Mouse (Mus musculus) cerebellum, adult 18-20 months (tissue): ENCODE results near the gene Kiss1r.

Source experiments
- DNase-seq, 2 experiments: peaks; one replicate each; pipeline ENCODE4 v3.0.0; 2021

Gene Kiss1r

DNA sequence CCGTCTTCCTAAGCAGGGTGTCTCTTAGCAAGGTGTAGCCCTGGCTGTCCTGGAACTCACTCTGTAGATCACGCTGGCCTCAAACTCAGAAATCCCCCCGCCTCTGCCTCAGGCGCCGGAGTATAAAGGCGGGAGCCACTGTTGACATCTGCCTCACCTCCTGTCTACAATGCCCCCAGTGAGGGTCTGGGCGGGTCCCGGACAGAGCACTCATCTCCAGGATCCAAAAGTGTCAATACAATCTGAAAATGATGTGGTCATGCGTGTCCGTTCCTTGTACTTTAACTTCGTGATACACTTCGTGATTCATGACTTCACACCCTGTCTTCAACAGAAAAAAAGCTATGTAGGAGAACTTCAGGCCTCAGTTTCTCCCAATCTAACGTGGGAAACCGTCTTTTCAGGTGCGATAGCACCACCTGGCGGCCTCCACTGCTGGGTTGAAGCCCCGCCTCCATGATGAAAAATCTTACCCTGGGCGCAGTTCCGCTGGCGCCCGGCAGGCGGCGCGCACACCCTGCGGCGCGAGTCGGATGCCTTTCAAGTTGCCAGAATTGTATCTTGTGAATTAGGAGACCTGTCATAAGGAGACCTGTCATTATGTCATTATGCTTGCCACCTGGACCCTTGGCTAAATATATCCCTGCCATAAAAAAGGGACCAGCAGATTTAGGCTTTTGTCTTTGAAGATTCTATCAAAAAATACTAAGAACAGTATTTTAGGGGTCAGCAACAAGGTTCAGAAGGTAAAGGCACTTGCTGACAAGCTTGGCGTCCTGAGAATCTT is 8.4 kb downstream of the Kiss1r start:
- peak; percentile 88 to 99 for DNase-seq

DNA sequence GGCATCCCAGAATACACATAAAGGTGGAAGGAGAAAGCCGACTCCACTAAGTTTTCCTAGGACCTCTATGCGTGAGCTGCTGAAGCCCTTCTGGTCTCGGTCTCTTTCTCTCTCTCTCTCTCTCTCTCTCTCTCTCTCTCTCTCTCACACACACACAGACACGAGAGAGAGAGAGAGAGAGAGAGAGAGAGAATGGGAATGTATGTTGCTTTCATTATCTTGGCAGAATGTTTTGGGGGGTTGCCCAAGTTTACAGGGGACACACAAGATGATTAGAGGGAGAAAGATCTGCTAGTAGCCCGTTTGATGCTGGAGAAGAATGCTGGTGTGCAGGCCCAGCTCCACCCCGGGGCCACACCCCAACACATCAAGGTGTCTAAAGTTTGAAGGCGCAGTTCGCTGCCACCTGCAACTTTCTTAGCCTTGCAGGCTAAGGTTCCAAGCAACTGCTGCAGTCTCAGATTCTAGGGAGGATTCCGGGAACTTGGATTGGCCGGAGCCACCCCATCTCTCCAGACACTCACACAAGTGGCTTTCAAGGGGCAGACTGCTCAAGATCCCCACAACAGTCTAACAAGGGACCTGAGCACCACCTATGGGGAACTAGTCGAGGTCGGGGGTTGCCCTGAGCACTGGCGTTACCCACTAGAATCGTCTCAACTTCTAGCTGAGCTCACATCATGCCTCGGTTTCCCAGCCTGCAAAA is 9.2 kb downstream of the Kiss1r start:
- no peak for DNase-seq

DNA sequence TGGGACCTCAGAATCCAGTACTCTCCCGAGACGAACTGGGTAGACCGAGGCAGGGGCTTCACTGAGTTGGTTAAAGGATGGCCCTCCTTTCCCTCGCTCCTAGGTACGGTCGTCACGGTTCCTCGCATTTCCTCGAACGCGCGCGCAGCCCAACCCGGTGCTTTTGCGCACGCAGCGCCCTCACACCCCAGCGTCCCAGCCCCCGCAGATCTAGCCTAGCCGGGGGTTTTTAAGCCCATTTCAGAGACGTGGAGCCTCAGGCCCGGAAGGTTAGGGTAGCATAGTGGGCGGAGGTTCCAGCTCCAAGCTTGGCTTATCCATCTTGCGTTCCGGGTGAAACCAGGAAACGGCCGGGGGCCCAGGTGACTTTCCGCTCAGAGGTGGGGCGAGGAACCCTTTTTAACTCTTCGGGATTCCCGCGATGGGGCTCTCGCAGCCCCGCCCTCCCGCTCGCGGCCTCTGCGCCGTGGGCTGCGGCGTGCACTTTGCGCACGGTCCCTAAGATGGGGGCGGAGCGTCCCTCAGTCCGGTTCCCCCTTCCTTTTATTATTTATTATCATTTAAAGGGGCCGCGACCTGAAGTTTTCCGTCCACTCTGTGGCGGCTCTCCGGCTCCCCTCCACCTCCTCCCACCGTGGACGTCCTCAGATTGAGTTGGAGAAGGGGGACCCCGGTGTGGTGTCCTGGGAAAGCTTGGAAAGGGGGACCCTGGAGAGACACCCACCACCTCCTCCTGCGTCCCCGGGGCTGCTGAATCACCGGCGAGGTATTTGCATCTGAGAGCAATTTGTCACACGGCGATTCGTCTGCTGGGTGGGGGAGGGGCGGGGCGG is 9.9 kb downstream of the Kiss1r start, which contains the start of gene Arid3a:
Gene Arid3a, plus strand, starts transcription at position 553 of the 833 bp plus-strand sequence.
- DNase-seq: peak; percentile 90 to 93

DNA sequence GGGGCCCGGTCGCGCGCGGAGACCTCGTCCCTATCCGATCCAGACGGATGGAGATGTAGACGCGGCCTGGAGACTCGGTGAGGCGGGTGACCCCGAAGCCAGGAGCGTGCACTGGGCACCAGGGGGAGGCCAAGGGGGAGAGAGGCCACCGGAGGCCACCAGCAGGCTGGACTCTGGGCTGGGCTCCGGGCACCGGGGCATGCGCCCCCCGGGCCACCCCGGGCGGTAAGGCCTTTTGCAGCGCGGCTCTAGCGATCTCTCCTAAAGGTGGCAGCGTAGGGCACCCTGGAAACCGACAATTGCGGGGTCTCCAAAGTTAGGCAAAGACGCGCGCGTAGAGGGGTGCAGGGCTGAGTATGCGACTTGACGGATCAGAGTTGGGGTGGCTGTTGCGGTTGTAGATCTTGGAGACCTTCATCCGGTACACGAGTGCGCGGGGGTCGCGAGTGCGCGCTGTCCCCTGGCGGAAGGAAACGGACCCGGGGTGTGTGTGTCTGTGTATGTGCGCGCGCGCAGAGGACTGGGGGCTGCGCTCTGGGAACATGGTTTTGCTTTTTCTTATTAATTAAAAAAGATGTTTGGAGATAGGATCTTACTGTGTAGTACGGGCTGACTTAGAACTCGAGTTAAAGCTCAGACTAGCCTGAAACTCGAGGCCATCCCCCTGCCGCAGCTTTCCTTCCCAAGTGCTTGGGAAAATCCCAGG is 10.7 kb downstream of the Kiss1r start:
- peak; percentile 52 to 63 for DNase-seq

DNA sequence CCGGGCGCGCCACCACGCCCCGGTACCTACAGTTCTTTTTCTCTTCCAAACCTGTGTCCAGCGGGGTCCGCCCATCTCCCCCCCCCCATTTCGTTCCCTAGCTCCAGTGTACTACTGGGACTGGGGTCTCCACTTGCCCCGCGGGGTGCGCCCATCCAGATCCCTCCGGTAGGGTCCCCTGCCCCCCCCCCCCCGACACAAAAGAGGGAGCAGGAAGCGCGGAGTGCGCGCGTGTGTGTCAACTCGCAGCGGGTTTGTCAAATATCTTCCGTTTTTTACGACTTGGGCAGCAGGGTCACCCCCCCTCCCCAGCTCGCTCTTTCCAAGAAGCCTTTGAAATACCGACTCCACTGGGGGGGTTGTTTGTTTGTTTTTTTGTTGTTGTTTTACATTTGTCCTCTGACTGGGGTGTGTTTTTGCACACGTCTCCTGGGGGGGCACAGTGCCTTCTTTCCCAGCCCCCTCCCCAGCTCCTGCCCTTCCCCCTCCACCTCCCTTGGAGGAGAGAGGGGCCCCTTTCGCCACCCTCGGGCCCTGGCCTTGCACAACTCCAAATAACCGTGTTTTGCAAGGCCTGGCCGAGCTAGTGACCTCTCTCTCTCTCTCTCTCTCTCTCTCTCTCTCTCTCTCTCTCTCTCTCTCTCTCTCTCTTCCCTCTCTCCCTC is 11.4 kb downstream of the Kiss1r start:
- peak in 1 of 2 experiments; percentile 40 for DNase-seq

DNA sequence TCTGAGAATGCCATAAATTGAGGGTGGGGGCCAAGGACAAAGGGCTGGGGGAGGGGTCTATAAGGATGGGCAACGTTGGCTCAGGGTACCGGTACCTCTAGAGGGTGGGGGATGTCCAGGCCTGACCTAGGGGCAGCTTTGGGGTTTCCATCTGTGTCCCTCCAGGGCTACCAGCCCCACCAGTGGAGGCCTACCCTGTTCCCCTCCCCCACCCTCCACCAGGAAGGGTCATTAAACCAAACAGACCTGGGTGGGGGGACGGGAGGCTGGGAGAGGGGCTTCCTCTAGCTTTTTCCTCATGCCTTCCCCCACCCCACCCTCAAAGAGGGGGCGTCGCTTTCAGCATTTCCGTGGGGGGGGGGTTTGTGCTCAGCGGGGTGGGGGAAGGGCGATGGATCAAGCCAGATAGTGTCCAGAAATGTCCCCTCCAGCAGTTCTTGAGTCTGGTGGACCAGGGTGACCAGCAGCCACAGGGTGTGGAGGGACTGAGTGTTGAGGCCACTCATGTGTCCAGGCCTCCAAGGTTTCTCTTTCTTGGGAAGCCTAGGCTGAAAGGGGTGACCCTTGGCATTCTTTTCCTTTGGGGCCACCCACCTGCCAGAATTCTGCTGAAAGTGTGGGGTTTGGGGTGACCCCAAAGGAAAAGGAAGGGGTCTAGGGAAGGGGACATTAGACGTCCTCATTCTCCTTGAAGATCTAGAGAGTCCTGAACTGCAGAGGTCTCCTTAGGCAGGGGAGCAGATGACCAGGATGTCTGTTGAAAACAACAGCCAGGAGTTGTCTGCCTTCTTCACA is 12.3 kb downstream of the Kiss1r start:
- no peak for DNase-seq

DNA sequence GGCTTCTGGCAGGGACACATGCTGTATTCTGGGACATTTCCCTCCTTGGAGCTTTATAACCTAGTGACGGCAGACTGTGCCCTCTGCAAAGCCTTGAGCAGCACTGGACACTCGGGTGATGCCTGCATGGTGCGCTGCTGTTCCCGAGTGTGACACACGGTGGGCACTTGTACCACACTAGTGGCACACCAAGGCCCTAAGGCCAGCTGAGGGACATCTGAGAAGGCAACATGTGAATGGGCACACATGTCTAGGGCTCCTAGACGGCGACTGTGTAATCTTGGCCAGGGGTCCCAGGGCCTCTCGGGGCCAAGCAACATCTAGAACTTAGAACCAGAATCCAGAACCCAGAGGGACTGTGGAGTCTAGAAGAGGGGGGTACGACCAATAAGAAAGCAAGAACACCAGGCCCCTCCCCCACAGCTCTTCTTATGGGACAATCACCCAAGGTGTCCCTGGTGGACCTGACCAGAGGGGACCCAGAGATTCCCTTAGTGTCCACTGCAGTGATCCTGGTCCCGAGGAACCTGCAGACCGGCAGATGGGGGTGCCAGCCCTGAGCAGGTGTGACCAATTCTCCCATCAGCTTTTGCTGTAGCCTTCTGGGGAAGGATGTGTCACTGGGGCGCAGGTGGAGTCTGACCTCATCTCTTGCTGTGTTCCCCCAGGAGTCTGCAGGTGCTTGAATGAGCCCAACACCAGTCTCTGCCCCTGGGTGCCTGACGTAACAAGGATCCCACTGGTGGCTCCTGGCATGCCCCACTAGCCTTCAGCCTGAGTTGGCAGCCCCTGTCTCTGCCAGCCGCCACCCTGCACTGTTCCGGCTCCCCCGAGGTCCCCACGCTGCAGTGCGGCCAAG is 13.4 kb downstream of the Kiss1r start:
- no peak for DNase-seq

DNA sequence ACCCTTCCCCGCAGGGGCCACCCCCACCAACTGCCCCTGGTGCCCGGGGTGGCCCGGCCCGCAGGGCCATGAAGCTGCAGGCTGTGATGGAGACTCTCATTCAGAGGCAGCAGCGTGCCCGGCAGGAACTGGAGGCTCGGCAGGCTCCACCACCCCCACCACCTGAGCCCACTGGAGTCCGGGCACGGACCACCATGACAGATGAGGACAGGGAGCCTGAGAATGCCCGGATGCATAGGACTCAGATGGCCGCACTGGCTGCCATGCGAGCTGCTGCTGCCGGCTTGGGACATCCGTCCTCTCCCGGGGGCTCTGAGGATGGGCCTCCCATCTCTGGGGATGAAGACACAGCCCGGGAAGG is 14.0 kb downstream of the Kiss1r start:
- DNase-seq: peak in 1 of 2 experiments; percentile 4

DNA sequence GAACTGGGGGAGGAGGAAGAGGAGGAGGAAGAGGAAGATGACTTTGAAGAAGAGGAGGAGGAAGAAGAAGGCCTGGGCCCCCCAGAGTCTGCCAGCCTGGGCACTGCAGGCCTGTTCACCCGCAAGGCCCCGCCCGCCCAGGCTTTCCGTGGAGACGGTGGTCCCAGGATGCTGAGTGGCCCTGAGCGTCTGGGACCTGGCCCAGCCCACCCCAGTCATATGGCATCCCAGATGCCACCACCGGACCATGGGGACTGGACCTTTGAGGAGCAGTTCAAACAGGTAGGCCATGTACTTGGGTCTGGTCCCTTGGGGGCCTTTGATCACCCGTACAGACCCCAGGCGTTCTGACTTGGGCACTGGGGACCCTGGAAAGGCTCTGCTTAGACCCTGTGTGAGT is 15.0 kb downstream of the Kiss1r start:
- DNase-seq: peak in 1 of 2 experiments; percentile 4

DNA sequence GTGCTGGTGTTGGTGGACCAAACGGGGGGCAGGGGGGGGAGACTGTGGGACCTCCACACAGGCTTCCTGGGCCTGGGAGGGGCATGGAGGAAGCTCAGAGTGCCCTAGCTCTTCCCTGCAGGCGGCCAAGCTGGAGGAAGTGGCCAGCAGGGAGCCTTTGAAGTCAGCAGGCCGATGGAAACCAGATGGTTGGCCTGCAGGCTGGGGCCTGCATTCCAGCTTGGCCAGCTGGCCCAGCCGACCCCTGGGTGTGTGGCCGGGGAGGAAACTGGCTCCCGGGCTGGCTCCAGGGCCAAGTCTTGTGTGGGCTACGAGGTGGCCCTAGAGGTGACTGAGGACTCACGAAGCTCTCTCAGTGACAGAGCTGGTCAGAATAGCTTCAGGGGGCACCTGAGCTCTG is 16.0 kb downstream of the Kiss1r start:
- peak; percentile 64 to 67 for DNase-seq

DNA sequence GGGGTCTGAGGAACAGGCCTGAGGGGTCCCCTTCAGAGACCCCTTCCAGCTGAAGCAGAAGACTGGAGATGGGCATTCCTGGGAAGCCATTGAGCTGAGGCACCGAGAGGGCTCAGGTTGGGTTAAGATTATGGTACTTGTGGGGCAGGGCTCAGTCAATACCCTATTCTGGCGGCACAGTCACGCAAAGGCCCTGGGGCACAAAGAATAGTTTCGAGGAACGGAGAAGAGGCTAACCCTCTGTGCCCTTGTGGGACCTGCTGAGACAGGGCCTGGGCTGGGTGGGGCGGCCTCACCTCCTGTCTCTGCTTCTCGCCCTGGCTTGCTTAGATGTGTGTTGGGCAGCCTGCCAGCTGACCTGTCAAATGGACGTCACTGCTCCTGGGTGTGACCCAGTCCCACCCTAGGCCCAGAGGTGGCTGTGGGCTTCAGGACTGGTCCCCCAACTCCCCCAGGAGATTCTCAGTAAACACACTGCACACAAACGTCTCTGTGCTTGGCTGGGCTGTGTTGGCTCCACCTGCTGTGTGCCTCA is 16.4 kb downstream of the Kiss1r start:
- DNase-seq: peak; percentile 24 to 49

DNA sequence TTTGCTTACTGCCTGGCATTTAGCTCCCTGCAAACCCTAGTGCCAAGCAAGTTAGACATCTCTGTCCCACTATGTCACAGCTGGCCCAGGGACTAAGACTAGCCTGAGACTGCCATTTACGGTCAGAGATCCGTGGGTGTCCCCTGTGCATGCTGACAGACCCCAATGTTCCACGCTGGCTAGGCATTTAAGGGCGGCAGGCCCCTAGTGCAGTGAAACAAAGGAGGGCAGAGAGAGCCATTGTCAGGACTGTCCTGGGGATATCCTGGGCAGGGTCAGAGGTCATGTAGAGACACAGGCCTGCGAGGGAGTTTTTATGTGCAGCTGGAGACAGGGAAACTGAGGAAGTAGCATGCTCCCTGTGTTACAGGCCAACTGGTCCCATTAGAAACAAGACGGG is 17.1 kb downstream of the Kiss1r start:
- no peak for DNase-seq

DNA sequence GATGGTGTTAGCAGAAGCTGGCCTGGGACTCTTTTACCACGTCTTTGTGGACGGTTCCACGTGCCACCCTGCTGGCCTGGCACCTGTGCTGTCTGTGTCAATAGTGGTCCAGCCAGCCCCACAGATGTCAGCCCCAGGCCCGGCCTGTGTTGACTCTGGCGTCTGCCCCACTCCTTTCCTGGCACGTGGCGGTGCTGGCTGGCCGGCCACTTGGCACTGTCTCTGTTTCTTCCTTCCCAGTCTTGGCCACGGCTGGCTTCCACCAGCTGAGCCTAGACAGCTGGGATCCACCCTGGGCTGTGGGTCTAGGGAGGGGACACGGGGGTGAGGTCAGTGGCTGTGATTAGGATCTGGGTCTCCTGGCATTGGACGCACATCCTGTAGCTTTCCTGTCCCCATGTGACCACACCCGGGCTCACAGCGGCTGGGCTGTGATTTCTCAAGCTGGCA is 17.5 kb downstream of the Kiss1r start:
- peak; percentile 68 to 70 for DNase-seq

DNA sequence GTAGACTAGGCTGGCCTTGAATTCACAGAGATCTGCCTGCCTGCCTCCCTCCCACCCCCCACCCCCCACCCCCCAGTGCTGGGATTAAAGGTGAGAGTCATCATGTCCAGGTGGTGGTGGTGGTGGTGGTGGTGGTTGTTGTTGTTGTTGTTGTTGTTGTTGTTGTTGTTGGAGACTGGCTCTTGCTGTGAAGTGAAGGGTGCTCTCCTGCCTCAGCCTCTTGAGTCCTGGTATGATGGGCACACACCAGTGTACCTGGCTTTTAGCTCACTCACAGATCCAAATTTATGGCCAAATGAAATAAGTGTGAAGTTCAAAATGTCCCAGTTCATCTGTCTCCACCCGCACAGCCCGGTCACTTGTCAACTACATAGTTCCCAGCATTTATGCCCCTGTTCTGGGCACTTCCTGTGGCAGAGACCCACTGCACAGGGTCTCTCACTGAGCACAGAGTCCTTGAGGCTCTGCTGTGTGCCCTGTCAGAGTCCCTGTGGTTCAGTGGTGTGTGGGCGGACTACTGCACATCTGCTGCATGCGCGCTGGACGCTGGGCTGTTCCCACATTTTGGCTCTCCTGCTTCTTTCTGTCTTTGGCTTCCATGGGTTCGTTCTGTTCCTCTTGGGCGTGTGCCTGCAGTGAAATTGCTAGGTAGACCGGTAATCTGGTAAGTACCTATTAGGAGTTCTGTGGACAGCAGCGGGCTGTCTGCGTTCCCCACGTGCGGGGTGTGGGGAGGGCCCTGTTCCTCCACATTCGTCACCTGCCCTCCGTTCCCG is 18.2 kb downstream of the Kiss1r start:
- DNase-seq: peak in 1 of 2 experiments; percentile 16

DNA sequence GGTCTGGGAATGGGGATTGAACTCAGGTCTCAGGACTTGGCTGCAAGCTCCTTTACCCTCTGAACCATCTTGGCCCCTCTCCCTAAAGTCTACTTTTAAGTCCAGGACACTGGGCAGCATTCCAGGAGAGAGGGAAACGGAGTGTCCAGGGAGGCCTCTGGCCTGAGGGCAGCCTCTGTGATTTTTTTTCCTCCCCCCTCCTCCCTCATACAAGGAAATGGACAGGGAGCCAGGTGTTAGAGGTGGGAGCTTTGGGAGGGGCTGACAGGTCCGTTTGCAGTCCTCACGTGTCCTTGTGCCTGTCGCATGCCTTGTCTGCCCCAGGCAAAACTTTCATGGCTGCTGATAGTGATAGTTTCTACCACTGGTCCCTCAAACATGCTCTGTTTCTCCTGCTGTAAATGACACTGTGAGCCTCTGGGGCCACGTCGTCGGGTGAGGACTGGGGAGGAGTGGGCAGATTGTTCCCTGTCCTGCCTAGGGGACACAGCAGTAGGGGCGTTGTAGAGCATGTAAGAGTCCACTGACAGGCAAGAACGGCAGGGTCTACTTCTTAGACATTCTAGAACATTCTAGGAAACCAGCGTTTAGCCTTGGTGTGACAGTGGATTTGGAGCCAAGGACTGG is 19.6 kb downstream of the Kiss1r start:
- DNase-seq: peak in 1 of 2 experiments; percentile 5

DNA sequence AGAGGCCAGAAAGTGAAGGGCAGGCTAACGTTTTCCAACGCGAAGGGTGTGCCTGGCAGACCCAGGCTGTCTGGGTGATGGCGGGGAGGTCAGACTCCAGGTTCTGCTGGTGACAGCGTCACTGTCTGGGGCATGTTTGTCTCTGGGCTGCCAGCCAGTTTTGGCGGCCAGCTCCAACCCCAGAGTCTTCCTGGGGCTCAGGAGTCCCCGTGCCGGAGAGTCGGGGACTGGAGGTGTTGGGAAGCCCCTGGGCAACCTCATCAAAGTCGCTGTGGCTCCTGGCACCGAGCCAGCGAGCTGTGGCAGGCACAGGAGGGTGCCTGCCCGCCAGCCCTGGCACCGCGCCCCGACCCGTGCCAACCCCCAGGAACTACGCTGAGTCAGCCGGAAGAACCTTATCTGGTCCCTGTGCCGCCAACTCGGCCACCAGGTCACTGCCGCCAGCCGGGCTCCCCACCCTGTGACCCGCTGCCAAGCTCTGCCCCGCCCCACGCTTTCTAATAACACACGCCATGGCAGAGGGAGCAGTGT is 20.2 kb downstream of the Kiss1r start:
- peak; percentile 65 to 71 for DNase-seq

DNA sequence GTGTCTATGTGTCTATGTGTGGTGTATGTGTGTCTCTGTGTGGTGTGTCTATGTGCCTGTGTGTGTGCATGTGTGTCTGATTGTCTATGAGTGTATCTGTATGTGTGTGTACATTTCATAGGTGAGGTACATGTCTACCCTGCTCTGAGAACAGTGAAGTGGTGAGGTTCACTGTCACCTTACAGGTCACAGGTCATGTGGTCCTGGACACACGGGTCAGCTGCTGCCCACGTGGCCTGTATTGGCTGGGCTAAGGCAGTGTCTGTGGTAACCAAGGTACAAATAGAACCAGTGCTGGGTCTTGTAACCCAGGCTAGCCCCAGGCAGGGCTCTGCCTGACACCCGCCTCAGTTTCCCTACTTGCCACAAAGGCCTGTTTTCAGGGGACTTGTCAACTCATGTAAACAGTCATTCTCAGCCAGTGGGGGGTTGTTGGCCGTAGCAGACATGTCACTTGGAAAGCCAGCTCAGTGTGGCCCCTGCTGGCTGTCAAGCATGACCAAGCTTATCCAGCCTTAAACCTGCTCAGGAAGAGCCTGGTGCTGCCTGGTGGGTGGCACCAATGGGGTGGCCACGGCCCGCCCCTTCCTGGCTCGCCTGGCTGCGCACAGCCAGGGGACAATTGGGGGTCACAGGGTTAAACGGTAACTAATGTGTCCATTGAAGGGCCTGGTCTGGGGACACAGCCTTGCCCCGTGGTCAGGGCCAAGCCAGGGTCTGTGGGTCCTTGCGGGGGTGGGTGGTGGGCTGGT is 21.2 kb downstream of the Kiss1r start:
- DNase-seq: no peak

DNA sequence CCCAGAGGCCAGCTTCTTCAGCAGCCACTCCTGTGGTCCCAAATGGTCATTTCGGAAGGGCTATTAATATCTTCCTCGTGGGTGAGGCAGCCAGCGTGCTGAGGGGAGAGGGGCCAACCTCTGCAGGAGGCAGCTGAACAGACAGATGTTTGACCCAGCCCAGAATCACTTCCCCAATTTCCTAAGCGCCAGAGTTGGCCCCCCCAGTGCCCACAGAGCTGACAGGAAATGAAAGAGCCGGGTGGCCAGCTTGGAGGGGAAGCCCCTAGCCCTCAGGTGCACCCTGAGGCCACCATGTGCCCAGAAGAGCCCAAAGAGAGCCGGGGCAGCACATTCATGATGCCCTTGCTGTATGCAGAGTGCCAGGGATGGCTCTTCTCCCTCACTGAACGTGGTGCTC is 24.0 kb downstream of the Kiss1r start:
- DNase-seq: no peak
